Mouse (Mus musculus): ENCODE results near the gene Pygo2. TPM values are rescaled to one million over a fixed set of nuclear protein-coding genes. Genes with fewer than 3 reads are reported as not detected.

The Pygo2 gene
- polyA plus RNA-seq, 1 experiment from 2014 or later, result 33.3 TPM

- Histone ChIP-seq H3K4me3 (ENCODE audit: low read length) (no peak overlapping the region), H3K27me3 (ENCODE audit: control insufficient read depth, insufficient read depth, low read depth, low read length) (no peaks in the 10 kb centered on the region), H3K27ac (ENCODE audit: low read length) (no peak overlapping the region), H3K4me2 (ENCODE audit: low read depth, low read length) (no peak overlapping the region), H3K4me1 (replicated peaks; ENCODE audit: control insufficient read depth, insufficient read depth, low read length) (no peaks in the 10 kb centered on the region), H3K9me3 (ENCODE audit: control insufficient read depth, low read length) (no peaks in the 10 kb centered on the region), H3K36me3 (ENCODE audit: control insufficient read depth, insufficient read depth, low read length) (peaks cover 5% of the 10 kb centered on the region; the same call in 1 of the 2 replicates), H3K9ac (ENCODE audit: low read length) (no peak overlapping the region)
- 82% methylated on average over 7 of the region's 7 CpGs for WGBS
- ATAC-seq (ENCODE audit: low read depth), result no peak
Observed at GRCm38 (mm10) chr3:89401329-89401728, 28.7 kb upstream of the Pygo2 start.

- ATAC-seq (ENCODE audit: low read depth), result no peak
- Histone ChIP-seq H3K9ac (ENCODE audit: low read length) (no peak within 1 kb of the TSS), H3K36me3 (ENCODE audit: control insufficient read depth, insufficient read depth, low read length) (peaks cover 5% of the 10 kb centered on the region; the same call in 1 of the 2 replicates), H3K27me3 (ENCODE audit: control insufficient read depth, insufficient read depth, low read depth, low read length) (no peaks in the 10 kb centered on the region), H3K4me2 (ENCODE audit: low read depth, low read length) (no peak within 1 kb of the TSS), H3K27ac (ENCODE audit: low read length) (no peak within 1 kb of the TSS), H3K4me1 (replicated peaks; ENCODE audit: control insufficient read depth, insufficient read depth, low read length) (no peaks in the 10 kb centered on the region), H3K9me3 (ENCODE audit: control insufficient read depth, low read length) (no peaks in the 10 kb centered on the region), H3K4me3 (ENCODE audit: low read length) (no peak within 1 kb of the TSS)
- WGBS, result 73% methylated on average over 5 of the region's 5 CpGs
Observed at GRCm38 (mm10) chr3:89402693-89403092, 27.3 kb upstream of the Pygo2 start, which contains the start of gene Lenep. Gene Lenep (minus strand): TSS chr3:89402793.

DNA sequence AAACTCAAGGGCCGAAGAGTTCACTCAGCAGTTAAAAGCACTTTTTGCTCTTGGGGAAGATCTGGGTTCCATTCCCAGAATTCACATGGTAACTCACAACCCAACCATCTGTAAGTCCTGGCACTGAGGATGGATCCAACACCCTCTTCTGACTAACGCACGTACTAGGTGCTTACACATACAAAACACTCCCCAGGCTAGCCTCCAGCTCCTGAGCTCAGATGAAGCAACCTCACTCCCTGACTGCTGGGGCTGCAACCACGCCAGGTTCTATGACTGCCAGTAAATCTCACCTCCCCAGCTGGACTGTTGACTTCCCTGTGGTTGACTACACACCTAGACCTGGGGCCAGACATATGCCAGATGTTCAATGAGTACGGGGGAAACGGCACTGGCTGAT is 23.1 kb upstream of the Pygo2 start:
- Histone ChIP-seq H3K36me3 (ENCODE audit: control insufficient read depth, insufficient read depth, low read length) (peaks cover 5% of the 10 kb centered on the region; the same call in 1 of the 2 replicates), H3K9ac (ENCODE audit: low read length) (no peak overlapping the region), H3K4me3 (ENCODE audit: low read length) (no peak overlapping the region), H3K4me1 (replicated peaks; ENCODE audit: control insufficient read depth, insufficient read depth, low read length) (peaks cover 7% of the 10 kb centered on the region), H3K27ac (ENCODE audit: low read length) (no peak overlapping the region), H3K4me2 (ENCODE audit: low read depth, low read length) (no peak overlapping the region), H3K9me3 (ENCODE audit: control insufficient read depth, low read length) (no peaks in the 10 kb centered on the region), H3K27me3 (ENCODE audit: control insufficient read depth, insufficient read depth, low read depth, low read length) (no peaks in the 10 kb centered on the region)
- WGBS, result 80% methylated on average over 6 of the region's 6 CpGs
- ATAC-seq (ENCODE audit: low read depth), result no peak

DNA sequence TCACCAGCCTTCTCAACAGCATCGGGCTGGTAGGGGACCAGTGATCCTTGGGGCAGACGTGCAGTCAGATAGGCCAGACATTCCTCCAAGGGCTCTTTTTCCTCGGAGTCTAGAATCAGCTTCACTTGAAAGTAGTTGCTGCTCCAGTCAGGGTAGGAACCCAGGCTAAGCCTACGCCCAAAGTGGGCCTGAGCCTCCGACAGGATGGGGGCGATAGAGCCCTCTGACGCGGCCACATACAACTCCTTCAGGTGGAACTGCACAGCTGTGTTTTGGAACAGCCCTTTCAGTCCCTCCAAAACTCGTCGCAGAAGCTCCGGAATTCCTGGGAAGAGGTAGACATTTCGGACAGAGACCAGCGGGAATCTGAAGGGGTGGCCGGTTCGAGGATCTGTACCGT is 21.6 kb upstream of the Pygo2 start:
- Histone ChIP-seq H3K36me3 (ENCODE audit: control insufficient read depth, insufficient read depth, low read length) (no peaks in the 10 kb centered on the region; the same call in 1 of the 2 replicates), H3K27ac (ENCODE audit: low read length) (no peak overlapping the region), H3K27me3 (ENCODE audit: control insufficient read depth, insufficient read depth, low read depth, low read length) (no peaks in the 10 kb centered on the region), H3K4me2 (ENCODE audit: low read depth, low read length) (no peak overlapping the region), H3K9ac (ENCODE audit: low read length) (no peak overlapping the region), H3K4me1 (replicated peaks; ENCODE audit: control insufficient read depth, insufficient read depth, low read length) (peaks cover 7% of the 10 kb centered on the region), H3K9me3 (ENCODE audit: control insufficient read depth, low read length) (no peaks in the 10 kb centered on the region), H3K4me3 (ENCODE audit: low read length) (no peak overlapping the region)
- 59% methylated on average over 16 of the region's 16 CpGs for WGBS
- ATAC-seq (ENCODE audit: low read depth), result no peak

DNA sequence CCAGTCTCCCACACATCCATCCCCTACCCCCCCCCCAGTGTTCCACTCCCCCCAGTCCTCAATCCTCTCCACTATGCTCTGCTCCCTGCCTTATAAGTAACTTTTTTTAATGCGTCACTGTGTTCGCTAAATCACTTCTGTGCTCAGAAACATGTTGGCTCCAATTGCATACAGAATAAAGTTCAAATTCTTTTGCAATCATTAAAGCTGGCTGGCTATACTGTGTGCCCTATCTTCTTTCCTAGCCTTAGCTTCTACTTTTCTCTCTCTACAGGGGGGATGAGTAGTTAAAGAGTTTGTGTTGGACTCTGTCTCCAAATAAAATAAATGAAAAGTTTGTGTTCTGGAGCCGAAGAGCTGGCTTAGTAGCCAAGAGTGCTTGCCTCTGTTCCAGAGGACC is 20.3 kb upstream of the Pygo2 start:
- 85% methylated on average over 3 of the region's 3 CpGs for WGBS
- H3K4me1 ChIP-seq (replicated peaks; ENCODE audit: control insufficient read depth, insufficient read depth, low read length), result peaks cover 7% of the 10 kb centered on the region
- no peak overlapping the region for H3K4me3 ChIP-seq (ENCODE audit: low read length)
- H3K9me3 ChIP-seq (ENCODE audit: control insufficient read depth, low read length), result no peaks in the 10 kb centered on the region
- no peak overlapping the region for H3K27ac ChIP-seq (ENCODE audit: low read length)
- H3K9ac ChIP-seq (ENCODE audit: low read length), result no peak overlapping the region
- no peak for ATAC-seq (ENCODE audit: low read depth)
- H3K36me3 ChIP-seq (ENCODE audit: control insufficient read depth, insufficient read depth, low read length), result peaks cover 9% of the 10 kb centered on the region
- H3K4me2 ChIP-seq (ENCODE audit: low read depth, low read length), result no peak overlapping the region
- no peaks in the 10 kb centered on the region for H3K27me3 ChIP-seq (ENCODE audit: control insufficient read depth, insufficient read depth, low read depth, low read length)

GRCm38 (mm10) chr3:89410864-89411263 is 19.1 kb upstream of the Pygo2 start:
- no peaks in the 10 kb centered on the region for H3K9me3 ChIP-seq (ENCODE audit: control insufficient read depth, low read length)
- H3K4me2 ChIP-seq (ENCODE audit: low read depth, low read length), result peak overlapping the region; percentile 81
- H3K27ac ChIP-seq (ENCODE audit: low read length), result no peak overlapping the region
- H3K9ac ChIP-seq (ENCODE audit: low read length), result peak overlapping the region; percentile 67
- ATAC-seq (ENCODE audit: low read depth), result no peak
- peaks cover 20% of the 10 kb centered on the region for H3K36me3 ChIP-seq (ENCODE audit: control insufficient read depth, insufficient read depth, low read length)
- H3K4me3 ChIP-seq (ENCODE audit: low read length), result peak overlapping the region; percentile 65
- WGBS, result 75% methylated on average over 10 of the region's 10 CpGs
- H3K4me1 ChIP-seq (replicated peaks; ENCODE audit: control insufficient read depth, insufficient read depth, low read length), result peaks cover 7% of the 10 kb centered on the region
- H3K27me3 ChIP-seq (ENCODE audit: control insufficient read depth, insufficient read depth, low read depth, low read length), result no peaks in the 10 kb centered on the region

DNA sequence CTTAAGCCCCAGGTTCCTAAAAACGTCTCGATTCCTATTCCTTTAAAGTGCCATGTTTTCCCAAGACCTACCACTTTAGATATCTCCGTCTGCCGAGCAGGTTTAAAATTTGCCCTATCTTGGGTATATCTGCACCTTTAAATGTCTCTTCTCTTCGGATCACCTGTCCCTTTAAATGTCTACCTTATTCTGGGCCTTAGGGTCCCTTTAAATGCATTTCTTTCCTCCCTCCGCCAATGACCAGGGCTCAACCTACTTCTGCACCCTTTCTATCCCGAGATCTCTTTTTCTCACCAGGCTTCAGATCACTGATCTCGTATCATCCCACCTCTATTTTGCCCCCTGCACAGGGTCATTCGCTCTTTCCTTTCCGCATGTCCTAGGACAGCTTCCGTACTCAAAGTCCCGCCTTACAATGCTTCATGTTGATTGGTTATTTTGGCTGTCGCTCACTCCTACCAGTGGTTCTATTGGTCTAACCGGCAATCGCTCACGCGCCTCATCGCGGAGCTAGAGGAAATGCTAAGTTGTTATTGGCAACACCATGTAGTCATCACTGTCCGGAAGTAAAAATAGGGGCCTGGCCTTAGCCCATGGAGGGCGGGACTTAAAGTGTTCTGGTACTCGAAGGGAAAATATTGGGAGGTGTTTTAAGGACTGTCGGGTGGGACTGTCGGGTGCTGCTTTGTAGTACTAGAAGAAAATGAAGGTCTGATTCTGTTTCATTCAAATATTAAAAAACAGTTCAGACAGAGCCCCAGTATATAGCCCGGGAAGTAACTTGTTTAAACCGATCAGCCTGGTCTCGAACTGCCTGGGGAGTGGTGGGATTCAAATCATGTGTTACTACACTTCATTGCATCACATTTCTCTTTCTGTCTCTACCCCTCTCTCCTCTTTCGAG is 18.3 kb upstream of the Pygo2 start, which contains the start of gene Flad1:
Flad1 (minus strand) TSS at position 381 of the 904 bp plus-strand sequence.
- no peaks in the 10 kb centered on the region for H3K27me3 ChIP-seq (ENCODE audit: control insufficient read depth, insufficient read depth, low read depth, low read length)
- peaks cover 26% of the 10 kb centered on the region for H3K36me3 ChIP-seq (ENCODE audit: control insufficient read depth, insufficient read depth, low read length)
- H3K9me3 ChIP-seq (ENCODE audit: control insufficient read depth, low read length), result no peaks in the 10 kb centered on the region
- peak; percentile 99 for ATAC-seq (ENCODE audit: low read depth)
- WGBS, result 5% methylated on average over 28 of the region's 28 CpGs
- H3K27ac ChIP-seq (ENCODE audit: low read length), result peak within 1 kb of the TSS; percentile 14; the same call in 1 of the 2 replicates
- peak within 1 kb of the TSS; percentile 65 for H3K4me3 ChIP-seq (ENCODE audit: low read length)
- peak within 1 kb of the TSS; percentile 67 for H3K9ac ChIP-seq (ENCODE audit: low read length)
- peak within 1 kb of the TSS; percentile 81 for H3K4me2 ChIP-seq (ENCODE audit: low read depth, low read length)
- peaks cover 11% of the 10 kb centered on the region for H3K4me1 ChIP-seq (replicated peaks; ENCODE audit: control insufficient read depth, insufficient read depth, low read length)

- peaks cover 24% of the 10 kb centered on the region for H3K4me1 ChIP-seq (replicated peaks; ENCODE audit: control insufficient read depth, insufficient read depth, low read length)
- peaks cover 26% of the 10 kb centered on the region for H3K36me3 ChIP-seq (ENCODE audit: control insufficient read depth, insufficient read depth, low read length)
- H3K4me3 ChIP-seq (ENCODE audit: low read length), result no peak overlapping the region
- no peak overlapping the region for H3K27ac ChIP-seq (ENCODE audit: low read length)
- WGBS, result 94% methylated on average over 8 of the region's 8 CpGs
- ATAC-seq (ENCODE audit: low read depth), result no peak
- no peak overlapping the region for H3K4me2 ChIP-seq (ENCODE audit: low read depth, low read length)
- H3K9ac ChIP-seq (ENCODE audit: low read length), result no peak overlapping the region
- no peaks in the 10 kb centered on the region for H3K9me3 ChIP-seq (ENCODE audit: control insufficient read depth, low read length)
- H3K27me3 ChIP-seq (ENCODE audit: control insufficient read depth, insufficient read depth, low read depth, low read length), result no peaks in the 10 kb centered on the region
Observed at GRCm38 (mm10) chr3:89416158-89416557, 13.9 kb upstream of the Pygo2 start.

DNA sequence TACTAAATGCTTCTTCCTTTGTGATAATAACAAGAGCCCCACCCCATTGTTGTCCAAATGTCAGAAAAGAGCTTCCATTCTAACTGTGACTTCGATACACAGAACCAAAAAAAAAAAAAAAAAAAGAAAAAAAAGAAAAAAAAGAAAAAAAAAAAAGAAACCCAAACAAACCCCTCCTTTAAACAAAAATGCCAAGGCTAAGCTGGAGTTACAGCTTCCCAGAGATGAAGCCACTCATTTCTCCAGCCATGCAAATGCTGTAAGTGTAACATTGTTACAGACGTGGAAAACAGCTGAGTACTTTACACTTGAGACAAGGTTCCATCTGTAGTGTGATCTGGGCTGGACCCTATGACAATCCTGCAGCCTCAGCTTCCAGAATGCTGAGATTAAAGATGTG is 12.9 kb upstream of the Pygo2 start:
- Histone ChIP-seq H3K27me3 (ENCODE audit: control insufficient read depth, insufficient read depth, low read depth, low read length) (no peaks in the 10 kb centered on the region), H3K4me2 (ENCODE audit: low read depth, low read length) (peak overlapping the region; percentile 91), H3K4me3 (ENCODE audit: low read length) (peak overlapping the region; percentile 78), H3K27ac (ENCODE audit: low read length) (peak overlapping the region; percentile 78), H3K9ac (ENCODE audit: low read length) (peak overlapping the region; percentile 77), H3K36me3 (ENCODE audit: control insufficient read depth, insufficient read depth, low read length) (peaks cover 26% of the 10 kb centered on the region), H3K9me3 (ENCODE audit: control insufficient read depth, low read length) (no peaks in the 10 kb centered on the region), H3K4me1 (replicated peaks; ENCODE audit: control insufficient read depth, insufficient read depth, low read length) (peaks cover 30% of the 10 kb centered on the region)
- WGBS, result 7% methylated on average over 2 of the region's 2 CpGs
- no peak for ATAC-seq (ENCODE audit: low read depth)

All from lung, embryonic 16.5 days (tissue).